Mouse (Mus musculus) kidney, embryonic 14.5 days (tissue): Measurements from ENCODE around the gene Svopl. TPM values are rescaled to one million over a fixed set of nuclear protein-coding genes. Genes with fewer than 3 reads are reported as not detected.
A peak's percentile ranks its signal among the peaks of the same experiment; 100 is the strongest.

Source experiments
- ATAC-seq: fragments of 200-750 bp; cut with Nextera tagmentation; 2 replicates; pipeline ENCODE4 v1.8.0; 2017; ENCODE audit warnings: moderate number of reproducible peaks, mild to moderate bottlenecking, moderate TSS enrichment, moderate library complexity; ENCODE audit not compliant: low FRiP score, low TSS enrichment
- H3K27ac ChIP-seq: fragments of 300-500 bp; sonication (generic); 2 replicates; pipeline ENCODE4 v1.5.1; 2014; ENCODE audit warnings: low read depth, mild to moderate bottlenecking, low read length, moderate library complexity, mixed read lengths
- H3K27me3 ChIP-seq: fragments of 300-500 bp; sonication (generic); 2 replicates; pipeline ENCODE4 v1.6.1; 2014; ENCODE audit warnings: mild to moderate bottlenecking, low read length; ENCODE audit not compliant: control insufficient read depth, insufficient read depth
- H3K36me3 ChIP-seq: fragments of 300-500 bp; sonication (generic); 2 replicates; pipeline ENCODE4 v1.6.1; 2014; ENCODE audit warnings: low read length, mixed read lengths; ENCODE audit not compliant: control insufficient read depth, insufficient read depth
- H3K4me1 ChIP-seq: fragments of 300-500 bp; sonication (generic); 2 replicates; pipeline ENCODE4 v1.6.1; 2014; ENCODE audit warnings: low read length, mixed read lengths; ENCODE audit not compliant: control insufficient read depth, insufficient read depth
- H3K4me2 ChIP-seq: fragments of 300-500 bp; sonication (generic); replicated peaks from 2 replicates; pipeline ENCODE4 v1.6.1; 2014; ENCODE audit warnings: low read depth, mild to moderate bottlenecking, low read length
- H3K4me3 ChIP-seq: fragments of 300-500 bp; sonication (generic); 2 replicates; pipeline ENCODE4 v1.5.1; 2014; ENCODE audit warnings: mild to moderate bottlenecking, low read length
- H3K9ac ChIP-seq: fragments of 300-500 bp; sonication (generic); 2 replicates; pipeline ENCODE4 v1.6.1; 2014; ENCODE audit warnings: low read depth, mild to moderate bottlenecking, low read length, moderate library complexity
- H3K9me3 ChIP-seq: fragments of 300-500 bp; sonication (generic); 2 replicates; pipeline ENCODE4 v1.6.1; 2016; ENCODE audit warnings: low read length; ENCODE audit not compliant: control insufficient read depth
- WGBS: fragments of 180-500 bp; shearing (Covaris S2); extraction: QIAGEN DNeasy Blood & Tissue Kit; methylation state at CpG from one replicate; pipeline ENCODE4 v1.1.7; 2014; 5-methylcytosine and 5-hydroxymethylcytosine counted together
- polyA plus RNA-seq: library from polyadenylated mRNA; unstranded; fragments of >200 nt; fragmentation: Nextera tagmentation; extraction: Ambion mirVana; gene quantifications from 2 replicates; pipeline ENCODE4 v1.2.1, GENCODE M21; 2014

The Svopl gene
- polyA plus RNA-seq, 1 experiment from 2014 or later, result 17.8 TPM

- WGBS, result 80% methylated on average over 7 of the region's 7 CpGs
- ATAC-seq, result no peak
These were observed 25.4 kb downstream of the Svopl start for GRCm38 (mm10) chr6:38021406-38021805.

GRCm38 (mm10) chr6:38012829-38013228, 34.0 kb downstream of the Svopl start:
- Histone ChIP-seq H3K4me2 (no peak overlapping the region), H3K36me3 (no peaks in the 10 kb centered on the region), H3K4me3 (no peak overlapping the region), H3K9ac (no peak overlapping the region), H3K27ac (no peak overlapping the region), H3K9me3 (no peaks in the 10 kb centered on the region), H3K4me1 (no peaks in the 10 kb centered on the region), H3K27me3 (no peaks in the 10 kb centered on the region)
- WGBS, result 88% methylated on average over 2 of the region's 2 CpGs
- no peak for ATAC-seq

More at GRCm38 (mm10) chr6:38021406-38021805, 25.4 kb downstream of the Svopl start:
- H3K27ac ChIP-seq, result no peak overlapping the region
- no peaks in the 10 kb centered on the region for H3K27me3 ChIP-seq
- no peaks in the 10 kb centered on the region for H3K36me3 ChIP-seq
- H3K9ac ChIP-seq, result no peak overlapping the region
- H3K9me3 ChIP-seq, result no peaks in the 10 kb centered on the region
- no peak overlapping the region for H3K4me2 ChIP-seq
- H3K4me3 ChIP-seq, result no peak overlapping the region
- H3K4me1 ChIP-seq, result peaks cover 4% of the 10 kb centered on the region

GRCm38 (mm10) chr6:38007459-38007858, 39.3 kb downstream of the Svopl start:
- peak; percentile 78; the same call in 1 of the 2 replicates for ATAC-seq
- no peaks in the 10 kb centered on the region for H3K4me1 ChIP-seq
- H3K4me2 ChIP-seq, result no peak overlapping the region
- no peaks in the 10 kb centered on the region for H3K27me3 ChIP-seq
- H3K9ac ChIP-seq, result no peak overlapping the region
- WGBS, result 14% methylated on average over 6 of the region's 6 CpGs
- no peak overlapping the region for H3K27ac ChIP-seq
- H3K4me3 ChIP-seq, result no peak overlapping the region
- no peaks in the 10 kb centered on the region for H3K36me3 ChIP-seq
- H3K9me3 ChIP-seq, result no peaks in the 10 kb centered on the region

- no peaks in the 10 kb centered on the region for H3K27me3 ChIP-seq
- H3K27ac ChIP-seq, result no peak overlapping the region
- H3K4me1 ChIP-seq, result no peaks in the 10 kb centered on the region
- WGBS, result 93% methylated on average over 4 of the region's 4 CpGs
- peaks cover 62% of the 10 kb centered on the region for H3K36me3 ChIP-seq
- ATAC-seq, result no peak
- no peaks in the 10 kb centered on the region for H3K9me3 ChIP-seq
- no peak overlapping the region for H3K9ac ChIP-seq
- H3K4me3 ChIP-seq, result no peak overlapping the region
- no peak overlapping the region for H3K4me2 ChIP-seq
These were observed 79.4 kb downstream of the Svopl start for GRCm38 (mm10) chr6:37967386-37967785.

GRCm38 (mm10) chr6:37951306-37951705, 95.5 kb downstream of the Svopl start:
- no peak overlapping the region for H3K4me2 ChIP-seq
- H3K9ac ChIP-seq, result no peak overlapping the region
- WGBS, result 87% methylated on average over 6 of the region's 6 CpGs
- H3K36me3 ChIP-seq, result peaks cover 59% of the 10 kb centered on the region
- H3K4me3 ChIP-seq, result no peak overlapping the region
- H3K4me1 ChIP-seq, result no peaks in the 10 kb centered on the region
- H3K9me3 ChIP-seq, result no peaks in the 10 kb centered on the region
- no peak for ATAC-seq
- H3K27ac ChIP-seq, result no peak overlapping the region
- H3K27me3 ChIP-seq, result no peaks in the 10 kb centered on the region

- H3K9ac ChIP-seq, result no peak overlapping the region
- no peak overlapping the region for H3K4me2 ChIP-seq
- H3K36me3 ChIP-seq, result peaks cover 24% of the 10 kb centered on the region
- H3K4me3 ChIP-seq, result no peak overlapping the region
- 61% methylated on average over 6 of the region's 6 CpGs for WGBS
- H3K27me3 ChIP-seq, result no peaks in the 10 kb centered on the region
- H3K27ac ChIP-seq, result no peak overlapping the region
- no peak for ATAC-seq
- no peaks in the 10 kb centered on the region for H3K4me1 ChIP-seq
- no peaks in the 10 kb centered on the region for H3K9me3 ChIP-seq
These were observed 110.3 kb downstream of the Svopl start for GRCm38 (mm10) chr6:37936498-37936897.

Other genes with a start within 250 kb of the Svopl start
- 25.8 and 34.2 TPM in 2 replicates for gene Trim24, start 176.2 kb downstream of the Svopl start, polyA plus RNA-seq
- 19.9 and 22.2 TPM in 2 replicates for gene Tmem213, start 62.3 kb upstream of the Svopl start, polyA plus RNA-seq
- gene Atp6v0a4, start 77.6 kb upstream of the Svopl start, polyA plus RNA-seq, result 2.6 and 3.0 TPM in 2 replicates
- gene D630045J12Rik, start 207.0 kb upstream of the Svopl start, polyA plus RNA-seq, result 7.9 and 12.3 TPM in 2 replicates